Mouse (Mus musculus): Measurements from ENCODE around the gene Fut8.
A peak's percentile ranks its signal among the peaks of the same experiment; 100 is the strongest.

Fut8 gene

DNA sequence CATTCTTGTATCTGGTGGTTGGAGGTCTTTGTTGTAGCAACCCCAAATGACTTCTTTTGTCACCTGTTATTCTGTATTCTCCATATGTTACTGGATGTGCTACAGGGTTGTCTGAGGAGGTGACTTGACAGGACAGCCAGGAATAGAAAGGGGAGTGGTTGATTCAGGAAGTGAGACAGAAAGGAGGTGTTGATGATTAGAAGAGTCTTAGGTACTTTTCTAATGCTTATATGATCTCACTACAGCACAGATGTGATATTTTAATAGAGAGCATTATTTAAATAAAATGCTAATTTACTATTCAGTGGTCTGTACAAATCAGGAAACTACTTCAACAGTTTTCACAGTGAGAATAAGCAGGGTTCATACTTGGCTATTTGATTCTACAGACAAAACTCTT, 71.6 kb downstream of the Fut8 start:
- DNase-seq, result no peak

DNA sequence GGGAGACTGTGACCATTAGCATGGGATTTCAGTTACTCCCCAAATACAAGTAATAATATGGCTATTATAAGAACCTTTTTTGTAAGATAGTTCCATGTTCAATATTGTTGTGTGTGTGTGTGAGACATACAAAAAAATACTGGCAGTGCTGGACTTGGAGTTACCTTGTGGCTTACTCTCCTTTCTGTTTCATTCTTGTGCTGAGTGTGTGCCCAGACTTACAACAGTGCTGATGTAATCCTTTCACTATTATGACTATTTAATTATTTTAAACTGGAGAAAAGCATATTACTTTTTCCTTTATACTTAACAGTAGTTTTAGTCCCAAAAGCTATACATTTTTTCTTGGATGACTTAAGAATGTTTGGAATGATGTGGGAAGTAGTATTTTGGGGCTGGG, 75.6 kb downstream of the Fut8 start:
- no peak for DNase-seq

DNA sequence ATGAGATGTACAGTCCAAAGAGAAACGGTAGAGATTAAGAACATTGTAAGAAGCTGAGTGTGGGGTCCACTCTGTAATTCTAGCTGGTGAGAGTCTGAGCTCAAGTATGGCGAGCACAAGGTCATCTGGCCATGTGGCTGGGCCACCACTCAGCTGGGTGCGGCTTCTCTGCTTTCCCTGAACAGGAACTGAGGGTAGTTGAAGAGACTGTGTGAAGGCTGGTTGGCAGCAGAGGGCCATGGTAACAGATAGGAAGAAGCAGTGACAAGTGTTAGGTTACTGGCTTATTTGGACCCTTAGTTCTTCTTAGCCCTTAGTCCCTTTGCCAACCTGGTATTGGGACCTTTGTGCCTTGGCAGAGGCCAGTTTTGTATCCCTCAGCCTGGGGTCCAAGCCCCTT, 86.2 kb downstream of the Fut8 start:
- no peak for DNase-seq

DNA sequence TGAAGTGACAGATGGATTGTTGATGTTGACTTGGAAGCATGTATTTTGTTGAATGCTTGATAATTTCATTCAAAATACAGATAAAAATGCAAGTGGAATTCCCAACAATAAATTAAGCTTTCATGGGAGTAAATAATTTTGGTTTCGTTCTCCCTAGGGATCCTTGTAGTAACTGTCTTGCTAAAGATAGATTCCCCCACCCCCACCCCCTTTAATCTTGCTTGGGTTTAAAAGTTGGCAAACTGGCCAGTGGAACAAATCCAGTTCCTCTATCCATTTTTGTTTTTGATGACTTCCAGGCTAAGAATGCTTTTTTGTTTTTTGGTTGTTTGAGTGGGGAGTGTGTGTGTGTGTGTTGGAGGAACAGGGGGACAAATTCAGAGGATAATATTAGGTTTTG, 108.6 kb downstream of the Fut8 start:
- DNase-seq, result peak; percentile 35 to 39

DNA sequence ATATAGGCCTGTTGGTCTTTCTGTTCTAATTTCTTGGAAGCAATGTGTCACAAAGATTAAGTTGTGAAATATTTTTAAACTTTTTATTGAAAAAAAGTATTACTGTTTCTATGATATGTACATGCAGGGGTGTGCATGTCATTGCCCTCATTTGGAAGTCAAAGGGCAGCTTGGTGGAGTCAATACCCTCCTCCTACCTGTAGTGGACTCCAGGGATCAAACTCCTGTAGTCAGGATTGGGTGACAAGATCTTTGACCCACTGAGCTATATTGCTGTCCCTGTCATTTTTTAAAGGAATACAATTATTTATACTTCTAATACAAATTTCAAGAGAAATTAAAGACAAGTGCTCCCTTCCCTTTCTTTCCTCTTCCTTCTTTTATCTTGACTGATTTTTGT, 111.6 kb downstream of the Fut8 start:
- DNase-seq, result no peak

DNA sequence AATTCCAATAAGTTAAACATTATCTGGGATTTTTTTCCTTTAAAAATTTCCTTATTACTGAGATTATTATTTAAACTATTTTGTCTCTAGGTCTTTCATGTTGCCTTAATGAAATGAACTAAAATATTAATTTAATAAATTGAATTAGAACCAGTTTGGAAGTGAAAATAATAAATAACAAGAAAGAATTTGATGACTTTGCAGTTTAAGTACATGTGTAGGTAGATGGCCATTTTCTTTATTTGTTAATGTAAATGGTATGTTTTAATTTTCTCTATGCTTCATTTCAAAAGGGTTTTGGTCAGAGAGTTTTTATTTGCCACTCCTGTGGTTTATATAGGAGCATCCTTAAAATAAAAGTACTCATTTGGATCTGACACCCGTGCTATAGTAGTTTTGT, 177.8 kb downstream of the Fut8 start:
- DNase-seq, result no peak

DNA sequence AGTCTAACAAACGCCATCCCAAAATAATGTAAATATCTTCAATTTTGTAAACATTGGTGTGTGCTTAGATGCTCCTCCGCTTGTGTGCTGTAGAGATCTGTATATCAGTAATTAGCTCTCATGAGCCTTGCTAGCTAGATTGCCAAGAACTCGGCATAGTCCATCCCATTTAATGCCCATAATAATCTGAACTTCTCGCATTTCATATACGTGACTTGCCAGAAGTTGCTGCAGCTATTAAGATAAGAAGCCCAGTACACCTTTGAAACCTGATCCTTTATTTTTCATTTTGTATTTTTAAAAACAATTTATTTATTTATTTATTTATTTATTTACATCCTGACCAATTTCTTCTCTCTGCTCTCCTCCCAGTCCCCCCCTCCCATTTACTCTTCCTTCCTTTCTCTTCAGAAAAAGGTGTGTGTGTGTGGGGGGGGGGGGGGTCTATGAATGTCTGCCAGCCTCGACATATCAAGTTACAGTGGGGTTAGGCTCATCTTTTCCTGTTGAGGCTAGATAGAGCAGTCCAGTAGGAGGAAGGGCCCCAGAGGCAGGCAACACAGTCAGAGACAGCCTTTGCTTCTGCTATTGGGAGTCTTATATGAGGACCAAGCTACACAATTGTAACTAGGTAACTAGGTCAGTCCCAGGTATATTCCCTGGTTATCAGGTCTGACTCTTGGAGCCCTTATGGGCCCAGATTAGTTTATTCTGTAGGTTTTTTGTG, 183.9 kb downstream of the Fut8 start:
- no peak for DNase-seq

DNA sequence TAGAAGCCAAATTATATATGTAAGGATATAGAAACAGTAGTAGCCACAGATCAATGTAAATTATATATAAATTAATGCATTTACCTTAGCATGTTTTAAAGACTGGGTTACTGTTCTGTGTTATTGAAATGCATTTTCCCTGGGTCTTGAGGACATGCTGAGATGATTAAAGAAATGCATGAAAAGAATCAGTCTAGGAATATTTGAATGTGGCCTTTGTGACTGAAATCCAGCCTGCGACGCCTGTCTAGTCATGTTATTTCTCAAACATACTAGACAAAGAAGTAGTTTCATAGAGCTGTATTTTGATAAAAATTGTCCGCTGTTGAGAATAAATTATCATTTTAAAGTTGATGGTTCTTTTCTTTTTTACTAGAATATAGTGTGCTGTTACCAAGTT, 188.2 kb downstream of the Fut8 start:
- DNase-seq, result no peak

DNA sequence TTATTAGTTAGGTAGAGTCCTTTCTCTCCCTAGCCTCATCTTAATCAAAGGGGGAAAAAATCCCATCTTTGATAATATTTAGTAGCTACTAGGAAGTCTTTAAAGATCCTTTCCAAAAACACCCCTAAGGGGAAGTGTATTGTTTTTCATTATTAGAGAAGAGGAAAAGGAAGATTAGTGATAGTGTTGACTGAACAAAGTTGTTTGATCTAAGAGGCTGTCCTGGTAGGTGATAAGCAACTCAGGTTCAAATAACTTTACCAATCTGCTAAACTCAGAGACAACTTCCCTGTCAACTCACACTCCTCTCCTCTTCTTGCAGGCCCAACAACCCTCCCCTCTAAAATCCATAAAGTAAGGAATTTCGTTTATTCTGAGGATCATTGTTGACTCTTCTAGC, 190.2 kb downstream of the Fut8 start:
- DNase-seq, result no peak

DNA sequence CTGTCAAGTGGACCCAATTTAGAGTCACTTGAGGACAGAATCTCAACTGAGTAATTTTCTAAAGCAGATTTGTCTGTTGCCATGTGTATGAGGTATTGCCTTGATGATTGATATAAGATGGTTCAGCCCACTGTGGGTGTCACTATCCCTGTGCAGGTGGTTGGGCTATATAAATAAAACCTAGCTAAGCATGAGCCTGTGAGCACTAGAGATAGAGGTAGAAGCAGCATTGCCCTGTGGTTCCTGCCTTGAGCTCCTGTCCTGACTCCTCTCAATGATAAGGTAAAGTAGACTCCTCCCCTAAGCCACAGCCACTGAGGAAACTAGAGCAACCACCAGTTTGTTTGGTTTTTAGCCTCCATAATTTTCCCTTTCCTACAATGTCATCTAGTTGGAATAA, 191.5 kb downstream of the Fut8 start:
- DNase-seq, result no peak

DNA sequence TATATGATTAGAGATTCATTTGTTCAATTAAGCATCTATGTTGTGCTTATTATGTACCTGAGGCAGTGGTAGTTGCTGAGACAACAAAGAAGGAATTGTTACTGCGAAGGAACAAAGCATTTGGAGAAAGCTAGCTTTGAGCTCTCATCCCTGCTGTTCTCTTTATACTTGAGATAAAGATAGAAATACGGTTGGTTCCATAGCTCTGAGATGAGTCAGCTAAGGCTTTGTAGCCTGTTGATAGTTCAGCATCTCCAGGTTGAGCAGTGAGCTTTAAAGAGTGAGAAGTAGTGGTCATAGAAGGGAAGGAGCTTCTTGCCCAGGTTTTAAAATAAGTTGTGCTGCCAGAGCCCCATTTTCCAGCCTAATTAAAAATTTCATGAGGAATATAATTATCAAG, 198.8 kb downstream of the Fut8 start:
- no peak for DNase-seq

DNA sequence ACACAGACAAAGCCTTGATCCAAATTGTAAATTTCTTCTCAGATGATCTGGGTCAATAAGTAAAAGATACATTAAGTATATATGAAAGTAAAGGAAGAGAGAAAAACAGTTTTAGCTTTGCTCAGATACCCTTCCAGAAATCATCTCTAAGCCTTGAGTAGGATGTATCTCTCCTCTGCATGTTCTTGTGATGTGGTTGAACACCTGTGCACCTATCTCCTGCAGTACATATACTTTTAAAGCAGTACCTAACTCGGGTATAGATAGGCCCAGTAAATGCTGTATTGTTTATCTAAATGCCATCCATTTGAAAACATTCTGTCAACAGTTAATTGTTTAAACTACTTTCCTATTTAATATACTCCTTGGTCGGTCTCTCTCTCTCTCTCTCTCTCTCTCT, 212.9 kb downstream of the Fut8 start:
- DNase-seq, result no peak

DNA sequence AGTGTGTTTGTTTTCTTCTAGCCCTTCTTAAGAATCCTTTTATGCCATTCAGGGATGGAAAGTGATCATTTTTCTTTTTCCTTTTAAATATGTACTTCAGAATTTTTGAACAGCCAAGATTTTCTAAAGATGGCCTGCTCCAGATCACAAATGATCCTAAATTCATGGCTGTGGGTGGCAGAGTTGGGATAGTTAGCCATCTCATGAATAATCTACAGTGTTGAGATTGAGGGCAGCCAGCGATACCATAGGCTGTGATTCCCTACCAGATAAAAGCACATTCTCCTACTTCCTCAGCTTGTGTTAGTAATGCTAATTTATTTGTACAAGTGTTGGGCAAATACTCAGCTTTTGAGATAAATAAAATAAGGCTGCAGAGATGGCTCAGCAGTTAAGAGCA, 228.3 kb downstream of the Fut8 start:
- no peak for DNase-seq

DNA sequence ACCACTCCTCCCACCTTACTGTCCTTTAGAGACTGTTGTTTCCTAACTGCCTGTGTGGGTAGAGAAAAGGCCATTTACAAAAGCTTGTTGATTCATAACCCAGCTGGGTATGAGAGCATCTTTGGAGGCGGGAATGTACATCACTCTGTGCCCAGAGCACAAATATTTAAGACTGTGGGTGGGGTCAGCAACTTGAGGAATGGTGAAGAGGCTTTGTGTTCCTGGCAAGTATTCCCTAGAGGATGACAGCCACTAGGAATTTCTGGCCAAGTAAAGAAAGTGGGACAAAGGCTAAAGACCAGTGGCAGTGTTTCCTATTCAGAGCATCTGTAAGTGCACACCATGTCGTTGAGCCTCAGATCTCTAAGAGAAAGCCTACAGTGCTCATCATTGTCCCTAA, 242.0 kb downstream of the Fut8 start:
- DNase-seq, result no peak

DNA sequence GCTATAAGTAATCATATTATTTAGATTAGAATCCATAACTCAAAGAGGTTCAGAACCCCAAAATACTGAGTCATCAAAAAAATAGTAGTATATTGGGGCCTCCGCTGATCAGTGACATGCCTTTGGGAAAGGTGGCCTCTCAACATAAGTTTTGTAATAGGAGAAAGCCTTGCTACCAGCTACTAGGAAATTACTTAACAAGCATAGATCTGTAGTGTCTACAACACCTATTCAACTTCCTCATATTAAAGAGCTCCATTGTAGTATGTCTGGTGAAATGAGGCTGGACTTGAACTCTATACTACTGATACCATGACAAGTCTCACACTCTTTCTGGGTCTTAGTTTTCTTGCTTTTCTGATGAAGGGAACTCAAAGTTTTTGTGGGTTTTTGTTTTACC, 243.2 kb downstream of the Fut8 start:
- DNase-seq, result no peak

DNA sequence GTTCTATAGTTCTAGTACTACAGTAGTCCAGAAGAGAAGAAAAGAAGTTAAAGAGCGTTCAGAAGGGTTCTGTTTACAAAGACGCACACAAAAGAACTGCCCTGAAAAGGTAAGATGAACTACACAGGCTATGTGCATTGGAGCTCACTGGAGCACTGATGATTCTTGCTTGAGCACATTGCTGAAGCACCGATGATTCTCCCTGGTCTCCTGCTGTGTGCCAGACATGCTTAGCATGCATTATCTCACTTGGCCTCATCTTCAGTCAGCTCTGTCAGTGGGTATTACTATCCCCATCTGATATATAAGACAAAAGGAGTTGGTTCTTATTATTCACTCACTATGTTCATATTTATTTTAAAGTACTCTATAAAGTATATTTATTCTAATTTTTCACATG, 243.9 kb downstream of the Fut8 start:
- peak; percentile 40 to 56 for DNase-seq

DNA sequence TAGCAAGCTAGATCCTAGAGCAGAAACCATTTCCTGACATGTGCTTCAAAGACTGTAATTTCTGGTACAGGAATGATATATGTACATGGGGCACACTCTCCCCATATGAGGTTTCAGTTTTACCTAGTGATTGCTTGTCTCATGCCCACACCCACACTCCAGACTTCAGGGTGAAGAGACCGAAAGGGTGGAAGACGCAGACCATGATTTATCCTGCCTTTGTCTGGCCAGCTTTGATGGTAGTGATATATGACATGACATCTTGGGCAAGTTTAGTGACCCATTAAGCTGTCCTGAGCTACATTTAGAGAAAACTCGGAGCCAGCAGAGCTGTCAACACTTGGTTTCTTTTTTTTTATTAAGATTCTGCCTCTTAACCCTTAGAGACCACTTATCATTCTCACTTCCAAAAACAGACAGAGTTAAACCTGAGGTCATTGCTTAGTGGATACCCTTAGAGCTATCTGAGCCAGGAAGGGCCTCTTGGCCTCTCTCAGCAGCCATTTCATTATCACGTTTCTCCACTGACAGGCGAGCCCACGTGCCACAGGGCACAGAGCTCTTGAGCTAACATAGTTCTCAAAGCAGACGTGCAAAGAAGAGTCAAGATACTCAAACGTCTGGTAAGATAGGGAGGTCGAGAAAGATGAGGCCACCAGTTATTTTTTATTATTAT, 245.4 kb downstream of the Fut8 start:
- DNase-seq, result no peak

DNA sequence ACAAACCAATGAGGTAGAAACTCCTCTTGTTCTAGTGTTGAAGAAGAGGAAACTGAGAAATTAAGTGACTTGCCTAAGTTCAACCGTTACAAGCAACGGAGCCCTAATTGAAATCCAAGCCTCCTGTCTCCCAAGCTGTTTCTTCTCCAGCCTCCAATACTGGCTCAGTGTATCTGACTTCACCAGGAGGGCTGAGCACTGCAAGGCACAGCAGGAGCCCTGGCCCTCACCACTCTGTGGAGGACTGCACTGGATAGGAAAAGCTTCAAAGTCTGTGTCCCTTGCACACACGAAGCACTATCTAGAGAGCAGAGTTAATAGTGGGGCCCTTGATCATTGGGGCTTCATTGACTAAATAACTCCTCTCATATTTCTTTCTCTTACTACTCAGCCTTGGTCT, 246.8 kb downstream of the Fut8 start:
- peak; percentile 34 to 50 for DNase-seq

DNA sequence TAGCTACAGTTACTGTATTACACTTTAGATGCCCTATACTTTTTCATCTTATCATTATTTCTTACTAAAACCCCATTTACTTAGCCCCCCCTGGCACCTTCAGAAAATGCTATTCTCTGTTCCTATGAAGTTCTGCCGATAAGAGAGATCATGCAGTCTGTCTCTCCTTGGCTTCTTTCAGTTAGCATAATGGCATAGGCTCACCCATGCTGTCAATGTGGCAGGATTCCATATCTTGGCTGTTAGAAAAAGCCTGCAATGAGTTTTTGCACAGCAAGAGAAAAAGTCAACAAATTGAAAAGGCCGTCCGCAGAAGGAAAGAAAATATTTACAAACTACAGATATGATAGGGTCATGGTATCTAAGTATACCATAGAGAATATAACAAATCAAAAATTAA, 253.6 kb downstream of the Fut8 start:
- DNase-seq, result peak; percentile 71 to 83

DNA sequence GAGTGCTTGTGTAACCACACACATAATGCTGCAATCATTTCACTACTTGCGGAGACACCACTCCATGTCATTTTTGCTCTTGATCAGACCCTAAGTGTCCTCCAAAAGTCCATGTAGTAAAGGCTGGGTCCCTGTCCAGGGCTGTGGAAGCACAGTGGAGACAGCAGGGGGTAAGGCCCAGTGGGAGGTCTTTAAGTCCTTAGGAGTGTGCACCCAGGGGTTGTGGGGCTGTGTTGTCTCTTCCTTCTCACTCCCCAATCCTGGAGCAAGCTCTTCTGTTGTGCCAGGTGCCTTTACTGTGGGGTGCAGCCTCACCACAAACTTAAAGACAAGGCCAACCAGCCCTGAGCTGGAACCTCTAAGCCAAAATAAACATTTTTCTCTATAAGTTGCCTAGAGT, 257.9 kb downstream of the Fut8 start:
- DNase-seq, result peak; percentile 42 to 53

DNA sequence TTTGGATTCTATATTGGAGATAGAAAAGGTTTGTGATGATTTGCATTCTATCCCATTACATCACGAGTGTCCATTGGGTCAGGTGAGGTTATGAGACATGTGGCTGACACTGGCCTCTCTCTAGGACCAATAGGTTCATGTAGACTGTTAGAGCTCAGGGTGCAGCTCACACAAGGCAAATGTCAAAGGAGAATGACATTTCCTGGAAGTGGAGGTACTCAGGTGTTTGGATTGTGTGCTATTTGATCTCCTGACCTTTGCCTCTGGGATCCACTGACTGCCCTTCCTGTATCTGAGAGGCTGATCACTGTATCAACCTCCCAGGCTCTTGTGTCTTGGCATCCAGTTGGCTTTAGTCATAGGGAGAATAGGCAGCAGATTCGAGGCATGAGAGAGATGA, 260.2 kb downstream of the Fut8 start:
- DNase-seq, result no peak

DNA sequence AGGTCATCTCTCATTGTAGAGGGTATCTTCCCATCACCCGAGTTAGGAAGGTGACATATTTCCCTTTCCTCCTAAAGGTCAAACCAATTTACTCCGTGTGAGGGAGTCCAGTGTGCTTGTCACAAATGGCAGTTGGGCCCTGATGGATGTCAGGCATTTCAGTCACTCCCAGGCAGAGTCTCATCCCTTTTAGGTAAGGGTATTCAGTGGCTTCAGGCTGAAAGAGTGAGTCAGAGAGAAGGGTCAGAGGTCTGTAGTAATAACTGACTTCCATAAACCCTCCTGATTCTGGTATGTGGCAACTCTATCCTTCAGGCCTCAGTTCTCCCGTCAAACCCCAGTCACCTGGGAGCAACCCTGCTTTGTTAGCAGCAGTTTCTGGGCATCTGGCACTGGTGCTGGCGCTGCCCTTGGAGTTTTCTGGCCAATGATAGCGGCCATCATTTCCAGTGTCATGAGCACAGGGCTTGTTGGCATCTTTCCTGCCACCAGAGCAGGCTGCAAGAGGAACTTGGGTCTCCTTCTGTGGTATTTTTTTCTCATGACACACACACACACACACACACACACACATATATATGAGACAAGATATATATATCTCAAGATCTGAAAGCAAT, 262.6 kb downstream of the Fut8 start:
- peak; percentile 59 to 61 for DNase-seq

DNA sequence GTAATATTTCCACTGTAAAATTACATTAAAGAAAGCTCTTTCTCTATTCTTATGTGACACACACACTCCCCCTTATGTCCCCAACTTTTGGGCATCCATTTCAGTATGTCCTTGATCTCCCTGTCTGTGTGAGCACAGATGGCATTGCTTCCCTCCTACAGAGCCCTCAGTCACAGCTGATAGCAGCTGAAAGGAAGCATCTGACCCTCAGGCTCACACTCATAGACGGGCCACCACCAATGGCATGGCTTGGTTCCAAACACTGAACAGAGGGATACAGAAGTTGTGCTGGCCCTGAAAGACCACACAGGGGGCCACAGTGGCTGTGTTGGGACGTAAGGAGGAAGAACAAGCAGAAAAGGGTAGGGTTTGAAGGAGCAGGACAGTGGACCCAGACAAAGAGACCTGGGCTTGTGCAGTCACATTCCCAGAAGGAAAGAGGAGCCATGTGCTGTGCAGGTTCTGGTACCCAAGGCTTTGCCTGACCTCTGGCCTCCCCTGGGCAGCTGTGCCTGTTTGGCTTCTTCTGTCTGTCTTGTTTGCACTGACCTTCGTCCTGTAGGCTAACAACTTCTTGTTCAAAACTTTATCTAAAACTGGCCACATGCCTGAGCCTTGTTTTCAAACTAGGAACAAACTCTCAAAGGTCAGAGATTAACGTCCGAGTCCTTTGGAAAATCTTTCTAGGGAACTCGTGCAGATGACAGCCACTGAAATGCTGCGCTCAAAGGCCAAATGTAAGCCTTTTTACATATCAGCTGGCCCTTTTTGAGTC, 263.7 kb downstream of the Fut8 start:
- no peak for DNase-seq

DNA sequence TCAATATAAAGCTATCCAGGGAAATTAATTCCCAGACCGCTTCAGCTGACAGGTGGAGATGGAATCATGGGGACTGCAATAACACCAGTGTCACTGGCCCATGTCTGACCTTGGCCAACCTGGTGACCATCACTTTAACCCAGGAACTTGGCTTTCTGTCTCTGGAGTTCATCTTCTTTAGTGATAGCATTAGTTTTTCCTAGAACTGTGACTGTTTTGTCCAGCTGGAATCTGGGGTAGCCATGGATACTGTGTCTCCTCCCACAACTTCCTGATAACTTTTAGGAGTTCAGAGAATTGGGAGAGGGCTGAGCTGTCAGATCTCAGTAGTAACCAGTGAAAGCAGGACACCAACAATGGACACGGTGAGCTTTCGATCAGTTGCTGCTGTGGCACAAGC, 264.3 kb downstream of the Fut8 start:
- no peak for DNase-seq
